Mouse (Mus musculus) urinary bladder, postnatal 14 days (tissue): ENCODE results near the gene Gm572.

Experiments used
- DNase-seq: peaks from one replicate; pipeline ENCODE4 v3.0.0; 2021; ENCODE audit warnings: low spot score

Gm572 gene

DNA sequence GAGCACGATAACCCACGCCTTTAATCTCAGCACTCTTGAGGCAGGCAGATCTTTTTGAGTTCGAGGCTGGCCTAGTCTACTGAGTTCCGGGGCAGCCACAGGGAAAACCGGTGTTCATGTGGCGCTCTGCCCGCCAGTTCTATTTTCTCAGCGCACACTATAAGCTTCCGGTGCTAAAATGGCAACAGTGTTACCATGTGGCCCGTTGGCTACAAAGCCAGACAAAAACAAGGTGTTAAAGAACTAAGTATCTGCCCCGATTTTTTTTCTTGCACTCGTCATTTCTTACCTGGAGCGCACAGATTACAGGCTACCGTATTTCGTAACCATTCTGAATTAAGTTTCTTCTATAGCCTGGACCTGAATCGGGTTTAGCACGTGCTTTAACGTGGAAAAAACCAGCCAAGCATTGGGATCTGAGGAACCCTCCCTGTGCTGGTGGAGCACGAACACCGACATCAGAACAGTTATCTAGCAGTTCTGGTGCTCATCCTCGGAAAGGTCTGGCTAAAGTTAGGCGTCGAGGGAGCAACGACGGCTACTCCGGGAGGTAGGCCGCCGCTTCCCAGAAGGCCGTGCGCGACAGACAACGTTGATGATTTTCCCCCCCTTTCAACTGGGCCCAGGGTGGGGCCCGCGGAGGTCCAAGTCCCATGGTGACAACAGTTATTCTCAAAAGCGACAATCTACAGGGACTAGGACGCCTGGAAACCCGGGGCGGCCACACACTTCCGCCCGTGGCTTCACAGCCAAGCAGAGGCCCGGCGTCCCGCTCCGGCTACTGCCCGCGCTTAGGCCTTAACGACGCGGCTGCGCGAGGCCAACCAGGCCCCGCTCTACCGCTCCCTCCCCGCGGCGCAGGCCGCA lies 17.1 kb upstream of the Gm572 start:
- DNase-seq, result peak; percentile 45

DNA sequence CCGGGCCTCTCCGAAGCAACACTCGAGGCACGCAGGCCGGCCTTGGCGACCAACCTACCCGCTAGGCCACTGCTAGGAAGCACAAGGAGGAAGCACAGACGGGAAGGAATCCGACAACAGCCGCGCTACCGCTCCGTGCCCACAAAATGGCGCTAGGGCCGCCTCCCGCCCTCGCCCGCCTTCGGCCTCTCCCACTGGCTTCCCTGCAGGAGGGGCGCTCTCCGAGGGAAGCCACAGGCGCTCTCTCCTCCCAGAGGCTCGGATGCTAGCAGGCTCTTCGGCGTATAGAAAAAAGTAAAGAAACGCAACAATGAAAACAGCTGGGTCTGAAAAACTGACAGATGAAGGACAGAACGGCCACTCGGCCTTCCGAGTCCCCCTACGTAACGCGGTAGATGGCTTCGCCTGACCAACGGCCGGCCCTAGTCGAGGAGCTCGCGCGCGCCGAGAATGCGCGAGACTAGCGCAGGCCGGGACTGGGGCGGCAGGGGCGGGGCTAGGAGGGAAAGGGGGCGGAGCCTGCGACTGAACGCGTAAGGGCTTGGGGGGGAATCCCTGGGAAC lies 16.4 kb upstream of the Gm572 start, which contains the start of gene Tardbp:
Tardbp (minus strand) TSS at position 397 of the 563 bp plus-strand sequence.
- DNase-seq, result peak; percentile 97

DNA sequence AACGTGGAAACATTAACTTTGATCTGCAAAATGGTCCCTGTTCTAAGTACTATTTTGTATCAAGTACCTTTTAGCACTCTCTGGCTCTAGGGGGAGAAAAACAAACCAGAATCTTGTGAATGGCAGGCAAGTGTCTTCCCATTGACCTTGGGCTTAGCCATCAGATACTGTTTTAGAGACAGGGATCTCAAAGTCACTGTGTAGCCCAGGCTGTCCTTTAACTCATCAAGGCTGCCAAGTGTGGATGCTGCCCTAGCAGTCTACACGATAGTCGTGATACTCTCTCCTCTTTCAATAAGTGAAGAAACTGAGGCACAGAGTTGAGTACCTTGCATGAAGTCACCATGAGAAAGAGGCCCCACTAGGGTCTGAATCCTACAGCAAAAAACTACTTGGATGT lies 15.9 kb upstream of the Gm572 start:
- no peak for DNase-seq

DNA sequence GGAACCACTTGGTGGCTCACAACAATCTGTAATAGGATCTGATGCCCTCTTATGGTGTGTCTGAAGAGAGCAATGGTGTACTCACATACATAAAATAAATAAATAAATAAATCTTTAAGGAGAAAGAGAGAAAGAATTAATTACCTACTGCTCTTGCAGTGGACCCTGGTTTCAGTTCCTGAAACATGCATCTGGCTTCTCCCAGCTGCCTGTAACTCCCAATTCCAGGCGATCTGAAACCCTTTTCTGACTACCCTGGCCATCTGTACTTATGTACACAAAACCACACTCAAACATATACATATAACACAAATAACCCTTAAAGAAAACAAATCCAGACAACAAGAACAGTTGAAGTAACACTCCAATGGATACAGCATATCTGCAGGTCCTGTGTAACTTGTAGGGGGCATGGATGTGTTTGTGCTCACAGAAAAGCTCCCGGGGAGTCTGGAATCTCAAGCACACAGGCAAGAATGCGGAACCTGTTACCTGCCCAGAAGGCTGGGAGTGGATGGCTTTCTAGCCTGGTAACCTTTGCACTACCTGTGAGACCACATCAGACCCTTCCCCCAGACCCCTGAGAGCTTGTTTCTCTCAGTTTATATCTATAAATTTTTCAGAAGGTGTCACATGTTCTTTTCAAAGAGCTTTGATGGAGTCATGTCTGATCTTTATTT lies 11.0 kb upstream of the Gm572 start:
- no peak for DNase-seq

DNA sequence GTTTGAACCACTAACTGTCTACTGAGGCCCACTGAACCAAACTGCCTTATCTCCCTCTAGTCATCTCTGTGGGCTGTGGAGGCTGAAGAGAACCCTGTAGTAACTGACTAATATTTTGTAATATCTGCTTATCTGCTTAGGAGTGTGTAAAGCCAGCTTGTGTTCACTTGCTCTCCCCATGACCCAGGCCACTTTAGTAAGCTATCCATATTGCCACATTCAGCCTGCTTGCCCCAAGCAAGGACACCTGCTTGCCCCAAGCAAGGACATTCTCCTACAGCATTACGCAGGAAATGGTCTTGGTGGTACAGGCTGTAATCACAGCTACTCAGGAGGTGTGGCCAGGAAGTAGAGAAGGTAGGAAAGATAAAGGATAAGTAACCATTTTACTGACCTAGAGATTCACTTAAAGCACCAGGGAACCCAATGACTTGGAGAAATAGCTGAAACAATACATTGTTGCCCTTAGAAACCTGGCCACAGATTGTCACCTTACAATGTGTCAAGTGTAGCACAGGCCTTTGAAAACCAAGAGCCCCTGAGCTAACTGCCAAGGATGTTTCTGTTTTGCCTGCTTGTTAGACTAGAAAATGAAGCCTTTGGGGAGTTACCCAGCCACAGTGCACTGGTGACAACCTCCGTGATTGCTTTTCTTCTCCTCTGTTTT lies 9.6 kb upstream of the Gm572 start:
- no peak for DNase-seq

DNA sequence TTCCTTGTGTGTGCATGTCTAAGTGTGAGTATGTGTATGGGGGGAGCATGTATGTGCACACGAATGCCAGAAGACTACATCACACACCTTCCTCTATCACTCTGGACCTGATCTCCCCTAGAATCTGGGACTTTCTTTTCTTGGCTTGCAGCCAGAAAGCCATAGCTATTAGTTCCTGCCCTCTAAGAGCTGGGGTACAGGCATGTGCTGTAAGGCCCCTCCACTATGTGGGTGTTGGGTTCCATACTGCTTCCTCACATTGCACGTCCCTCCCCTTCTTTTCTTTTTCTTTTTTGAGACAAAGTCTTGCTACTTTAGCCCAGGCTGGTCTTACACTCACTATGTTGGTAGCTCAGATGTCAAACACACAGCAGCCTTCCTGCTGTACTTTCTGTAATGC lies 7.8 kb upstream of the Gm572 start:
- no peak for DNase-seq

DNA sequence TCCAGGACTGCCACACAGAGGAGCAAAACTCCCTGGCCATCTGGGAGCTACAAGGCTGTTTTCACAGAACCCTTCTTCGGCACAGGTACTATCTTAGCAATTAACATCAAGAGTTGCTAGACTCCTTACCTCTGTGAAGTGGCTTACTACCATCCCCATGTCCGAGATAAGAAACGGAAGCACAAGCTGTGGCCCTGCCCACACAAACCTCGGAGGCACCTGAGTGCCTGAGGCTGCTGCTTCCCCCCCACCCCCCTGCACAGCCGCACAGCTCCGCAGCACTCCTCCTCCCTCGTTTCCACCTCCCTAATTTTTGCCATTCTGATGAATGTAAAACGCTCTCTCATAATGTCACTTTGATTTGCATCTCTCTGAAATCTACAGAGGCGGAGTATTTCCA lies 4.8 kb upstream of the Gm572 start:
- DNase-seq, result no peak

DNA sequence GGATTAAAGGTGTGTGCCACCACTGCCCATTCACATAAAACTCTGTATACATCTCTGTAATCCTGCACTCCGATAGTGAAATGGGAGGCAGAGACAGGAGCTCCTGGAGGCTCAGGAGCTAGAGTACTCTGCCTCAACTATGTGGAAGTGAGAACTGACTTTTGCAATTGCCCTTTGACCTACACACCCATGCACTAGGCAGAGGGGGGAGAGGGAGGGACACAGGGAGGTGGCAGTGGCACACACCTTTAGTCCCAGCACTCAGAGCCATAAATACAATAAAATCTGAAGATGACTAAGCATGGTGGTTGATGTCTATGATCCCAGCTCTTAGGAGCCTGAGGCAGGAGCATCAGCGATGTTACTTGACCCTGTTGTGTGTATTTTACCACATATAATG lies 3.7 kb upstream of the Gm572 start:
- DNase-seq, result no peak

DNA sequence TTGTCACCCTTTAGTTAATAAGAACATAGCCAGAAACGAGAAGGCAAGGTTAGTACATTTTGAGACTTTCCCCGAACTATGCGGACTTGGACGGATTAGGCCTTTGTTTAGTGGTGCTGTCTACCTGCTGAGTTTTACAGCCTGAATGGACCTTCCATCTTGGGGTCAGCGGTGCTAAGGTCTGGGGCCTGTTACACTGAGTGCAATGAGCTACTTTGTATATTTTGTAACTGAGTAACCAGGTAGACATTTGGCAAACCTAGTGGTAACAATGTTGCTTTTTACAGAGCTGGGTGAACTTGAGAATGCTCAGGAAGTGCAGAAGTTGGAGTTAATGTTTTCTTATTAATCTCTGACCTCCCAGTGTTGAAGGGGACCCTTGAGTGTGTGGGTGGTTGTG lies 2.0 kb upstream of the Gm572 start:
- no peak for DNase-seq

DNA sequence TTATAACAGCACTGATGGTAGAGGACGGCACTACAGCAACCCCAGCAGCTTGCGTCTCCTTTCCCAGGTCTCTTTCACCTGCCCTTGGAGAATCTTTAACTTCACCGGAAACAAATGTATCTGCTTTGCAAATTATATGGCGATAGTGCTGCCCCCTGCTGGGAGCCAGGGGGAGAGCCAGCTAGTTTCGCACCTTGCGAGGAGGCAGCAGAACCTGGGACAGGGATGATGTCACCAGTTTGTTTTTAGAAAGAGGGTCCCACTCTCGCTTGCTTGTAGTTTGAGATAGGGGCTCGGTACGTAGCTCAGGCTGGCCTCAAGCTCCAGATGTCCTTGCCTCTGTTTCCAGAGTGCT lies 1.0 kb downstream of the Gm572 start:
- DNase-seq, result peak; percentile 73

DNA sequence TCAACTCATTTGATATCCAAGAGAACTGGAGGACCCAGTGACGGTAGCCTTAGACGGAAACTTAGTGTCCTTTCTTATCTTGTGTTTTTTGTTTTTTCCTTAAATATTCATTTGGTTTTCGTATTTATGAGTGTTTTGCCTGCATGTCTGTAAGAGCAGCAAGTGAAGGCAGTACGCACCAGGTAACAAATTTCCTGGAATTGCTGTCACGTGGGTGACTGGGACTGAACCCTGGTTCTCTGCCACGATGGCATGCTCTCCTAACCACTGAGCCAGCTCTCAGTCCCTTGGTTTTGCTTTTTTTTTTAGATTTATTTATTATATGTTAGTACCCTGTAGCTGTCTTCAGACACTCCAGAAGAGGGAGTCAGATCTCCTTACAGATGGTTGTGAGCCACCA lies 1.8 kb downstream of the Gm572 start:
- DNase-seq, result no peak

DNA sequence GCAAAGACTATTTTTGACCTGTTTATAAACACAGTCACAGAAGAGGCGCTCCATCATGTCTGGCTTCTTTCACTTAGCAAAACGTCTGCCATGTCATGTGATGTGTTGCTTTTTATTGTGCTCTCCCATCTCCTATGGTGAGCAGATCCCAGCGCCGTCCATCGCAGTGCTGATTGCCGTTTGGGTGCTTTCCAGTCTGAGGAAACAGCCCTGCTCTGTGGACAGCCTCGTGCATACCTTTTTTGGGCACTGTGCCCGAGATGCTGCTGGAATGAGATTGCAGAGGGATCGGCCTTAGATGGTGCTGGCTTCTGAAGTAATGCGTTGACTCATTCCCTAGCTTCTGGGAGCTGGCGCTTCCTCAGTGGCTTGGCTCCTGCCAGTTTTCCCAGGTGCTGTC lies 3.5 kb downstream of the Gm572 start:
- DNase-seq, result peak; percentile 63

DNA sequence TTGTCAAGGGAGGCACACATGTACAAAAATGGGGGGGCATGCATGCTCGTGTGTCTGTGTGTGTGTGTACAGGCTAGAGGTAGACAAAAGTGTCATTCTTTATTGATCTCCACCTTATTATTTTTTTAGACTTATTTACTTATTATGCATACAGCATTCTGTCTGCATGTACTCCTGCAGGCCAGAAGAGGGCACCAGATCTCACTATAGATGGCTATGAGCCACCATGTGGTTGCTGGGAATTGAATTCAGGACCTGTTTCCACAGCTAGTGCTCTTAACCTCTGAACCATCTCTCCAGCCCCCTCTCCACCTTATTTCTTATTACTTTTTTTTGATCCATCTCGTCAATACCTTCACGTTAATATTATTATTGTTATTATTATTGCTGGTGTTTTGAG lies 6.2 kb downstream of the Gm572 start:
- DNase-seq, result no peak

DNA sequence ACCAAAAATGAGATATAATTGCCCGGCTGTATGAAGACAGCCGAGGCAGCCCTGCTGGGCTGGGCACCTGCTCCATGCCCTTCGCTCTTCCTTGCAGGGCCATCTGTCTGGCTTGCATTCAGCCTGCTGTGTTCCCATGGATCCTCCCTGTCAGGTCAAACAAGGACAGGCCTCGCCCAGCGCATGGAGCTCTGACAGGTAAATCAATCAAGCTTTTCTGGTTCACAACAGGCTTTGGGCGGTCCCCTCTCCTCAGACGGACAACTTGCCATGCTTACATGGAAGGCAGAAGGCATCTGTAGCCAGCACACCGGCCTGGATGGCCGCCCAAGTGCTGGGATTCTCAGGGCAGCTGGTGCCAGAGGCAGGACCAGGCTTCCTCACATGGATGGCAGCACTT lies 7.9 kb downstream of the Gm572 start:
- DNase-seq, result no peak

DNA sequence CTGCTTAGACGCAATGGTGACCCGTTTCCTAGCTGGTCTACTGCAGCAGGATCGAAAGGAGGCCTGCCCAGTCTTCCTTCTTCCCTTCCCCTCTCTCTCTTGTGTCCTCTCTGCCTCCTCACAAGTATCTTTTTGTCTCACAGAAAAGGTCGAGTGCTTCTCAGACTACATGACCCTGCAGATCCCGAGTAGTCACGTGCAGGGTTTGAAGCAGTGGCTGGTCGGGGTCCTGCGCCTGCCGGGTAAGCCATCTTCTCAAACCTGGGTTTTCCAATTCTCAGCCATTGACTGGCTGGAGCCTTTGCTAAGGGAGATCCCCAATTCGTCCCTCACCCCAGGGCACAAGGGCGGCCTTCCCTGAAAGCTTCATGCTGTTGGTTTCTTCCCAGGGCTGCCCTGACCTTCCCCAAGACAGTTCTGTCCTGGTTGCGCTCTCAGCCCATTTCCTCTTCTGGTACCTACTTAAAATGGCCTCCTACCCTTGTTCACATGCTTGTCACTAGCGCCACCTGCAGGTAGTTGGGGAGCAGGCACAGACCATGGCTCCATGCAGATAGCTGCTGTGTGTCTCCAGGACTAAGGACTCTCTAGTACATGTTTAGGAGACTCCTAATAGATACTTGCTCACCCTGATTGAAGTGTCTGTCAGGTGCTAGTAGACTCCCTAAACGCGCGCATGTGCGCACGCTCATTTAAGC lies 11.7 kb downstream of the Gm572 start:
- peak; percentile 20 for DNase-seq

DNA sequence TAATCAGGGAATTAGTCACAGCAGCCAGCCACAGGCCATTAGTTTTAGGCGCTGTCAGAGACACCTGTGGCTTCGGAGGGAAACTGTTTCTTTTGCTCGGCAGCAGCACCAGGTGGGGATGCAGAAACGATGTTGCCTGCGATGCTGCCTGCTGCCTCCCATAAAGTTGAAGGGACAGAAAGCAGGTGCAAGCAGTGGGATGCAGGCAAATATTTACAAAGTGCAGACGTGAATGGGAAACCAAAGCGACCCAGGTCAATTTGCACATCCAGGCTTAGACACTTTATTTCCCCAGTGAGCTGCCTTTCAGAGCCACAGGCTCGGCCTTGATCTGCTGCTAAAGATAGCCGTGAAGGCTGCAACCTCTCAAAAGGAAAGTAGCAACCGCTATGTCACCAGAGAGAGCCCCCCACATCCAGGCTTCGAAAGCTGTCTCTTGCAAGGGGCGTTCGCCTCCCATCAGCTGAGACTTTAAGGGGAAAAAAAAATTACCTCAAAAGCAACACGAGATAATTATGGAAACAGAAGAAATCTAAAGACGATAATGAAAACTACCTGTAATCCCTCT lies 13.7 kb downstream of the Gm572 start:
- no peak for DNase-seq

DNA sequence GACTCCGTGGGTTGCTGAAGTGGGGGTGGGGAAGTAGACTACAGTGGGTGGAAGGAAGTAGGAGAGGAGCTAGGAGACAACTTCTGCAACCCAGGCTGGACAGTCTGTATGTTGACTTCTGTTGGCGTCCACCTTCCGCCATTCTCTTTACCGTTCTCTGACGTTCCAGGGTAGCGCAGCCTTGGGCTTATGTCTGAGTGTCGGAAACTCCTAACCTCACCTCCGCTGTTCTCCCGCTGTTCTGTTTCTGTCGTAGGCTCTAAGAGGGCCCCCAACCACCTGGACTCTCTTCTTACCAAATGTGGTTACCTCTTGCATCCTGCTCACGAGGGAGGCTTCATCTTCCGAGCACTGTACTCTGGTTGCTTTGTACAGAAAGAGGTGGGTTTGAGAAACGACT lies 14.7 kb downstream of the Gm572 start:
- DNase-seq, result no peak

DNA sequence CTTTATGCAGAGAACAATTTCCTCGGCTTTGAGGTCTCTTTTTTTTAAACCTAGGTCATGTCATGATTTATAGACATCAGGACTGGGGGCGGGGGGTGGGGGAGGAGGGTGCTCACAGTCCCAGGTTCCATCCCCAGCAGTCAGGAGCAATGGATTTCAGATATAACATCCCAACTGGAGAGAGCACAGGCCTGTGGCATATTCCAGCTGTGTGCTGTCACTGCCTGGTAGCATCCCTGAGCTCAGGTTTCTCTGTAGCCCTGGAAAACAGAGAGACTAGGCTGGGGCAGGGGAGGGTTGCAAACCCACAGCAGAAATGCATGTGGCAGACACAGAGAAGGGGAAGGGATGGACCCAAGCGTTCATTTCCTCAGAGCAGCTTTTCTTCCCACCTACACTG lies 17.1 kb downstream of the Gm572 start:
- DNase-seq, result no peak

DNA sequence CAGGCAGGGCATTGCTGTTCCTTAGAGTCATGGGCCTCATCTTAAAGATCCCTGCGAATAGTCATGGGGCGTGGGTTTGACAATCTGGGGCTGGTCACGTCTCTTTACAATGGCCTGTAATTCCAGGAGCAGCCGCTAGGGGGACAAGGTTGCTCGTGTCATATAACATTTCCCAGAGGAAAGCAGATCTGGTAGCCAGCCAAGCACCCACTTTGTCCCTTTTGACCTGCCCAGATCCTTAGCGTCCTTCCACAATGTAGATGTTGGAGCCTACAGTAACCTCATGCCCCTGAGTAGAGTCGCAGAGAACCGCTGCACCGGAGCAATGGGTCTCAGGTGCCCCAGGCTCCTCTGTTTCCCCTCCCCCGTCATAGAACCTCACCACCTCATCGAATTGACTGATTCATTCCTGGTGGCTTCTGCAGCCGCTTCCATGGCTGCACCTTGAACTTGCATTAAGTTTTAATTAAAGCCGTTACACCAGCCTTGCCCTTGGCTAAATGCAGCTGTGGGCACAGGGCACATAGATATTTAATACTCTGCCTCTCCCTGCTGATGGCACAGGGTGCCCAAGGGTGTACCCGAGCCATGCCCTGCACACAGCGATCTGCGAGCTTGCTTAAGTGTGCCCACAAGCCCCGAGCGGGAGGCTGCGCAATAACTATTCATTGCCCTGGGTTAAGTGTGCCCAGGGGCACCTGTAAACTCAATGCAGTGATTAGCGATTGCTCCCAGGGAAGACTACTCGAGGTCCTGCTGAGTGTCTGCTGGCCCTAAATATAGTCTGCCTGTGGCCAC lies 19.2 kb downstream of the Gm572 start:
- peak; percentile 79 for DNase-seq

DNA sequence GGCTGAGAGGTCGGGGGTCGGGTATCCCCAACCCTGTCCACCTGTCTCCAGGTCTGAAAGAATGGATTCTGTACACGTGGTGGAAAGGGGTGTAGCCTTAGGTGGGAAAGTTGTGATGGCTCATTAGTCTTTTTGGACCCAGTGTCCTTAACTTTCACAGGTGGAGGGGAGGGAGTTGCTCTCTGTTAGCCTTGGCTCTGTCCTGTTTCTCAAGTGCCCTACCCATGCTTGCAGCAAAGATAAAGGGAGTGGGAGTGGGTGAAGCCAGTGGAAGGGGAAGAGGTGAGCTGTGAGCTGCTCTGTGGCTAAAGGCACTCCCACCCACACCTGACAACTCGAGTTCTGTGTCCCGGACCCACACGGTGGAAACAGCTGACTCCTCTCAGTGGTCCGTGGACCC lies 20.2 kb downstream of the Gm572 start:
- DNase-seq, result no peak

DNA sequence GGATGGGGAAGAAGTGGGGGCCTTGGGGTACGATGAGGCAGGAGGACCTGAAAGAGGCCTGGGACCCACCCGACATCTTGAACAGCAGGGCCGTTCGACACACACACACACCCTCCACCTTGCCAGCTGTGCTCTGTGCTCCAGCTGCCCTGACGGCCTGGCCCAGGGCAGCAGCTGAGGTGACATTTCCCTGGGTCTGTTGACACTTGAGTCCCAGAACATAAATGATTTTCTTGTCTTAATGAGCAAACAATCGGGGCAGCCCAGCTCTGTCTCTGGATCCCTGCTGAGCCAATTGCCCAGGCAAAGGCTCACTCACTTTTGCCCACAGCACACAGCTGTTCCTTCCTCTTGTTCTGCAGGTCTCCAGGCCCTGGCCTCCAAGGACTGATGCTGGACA lies 20.9 kb downstream of the Gm572 start:
- DNase-seq, result no peak
